Comparison of ENCODE assay signal across 8 mouse cellular contexts in genomic region chr11:58948542-58949479, GRCm38 (mm10). TPM values are rescaled to one million over a fixed set of nuclear protein-coding genes. Genes with fewer than 3 reads are reported as not detected.
A peak's percentile ranks its signal among the peaks of the same experiment; 100 is the strongest.
DNase-seq lines count a peak whose midpoint lies in the region; ATAC-seq and TF ChIP-seq lines count a peak whose summit lies in the region.

TSS of gene Hist3h2ba (plus strand) at chr11:58948920.

- H3K27ac ChIP-seq in gastrocnemius, adult 2 months: peak within 1 kb of the TSS; percentile 53; the same call in 1 of the 2 replicates
- H3K27ac ChIP-seq in limb, embryonic 12.5 days: peak within 1 kb of the TSS; percentile 93
- peak within 1 kb of the TSS; percentile 99 for H3K27ac ChIP-seq in midbrain, embryonic 14.5 days (replicated peaks; ENCODE audit: low read depth, low read length)

- H3K4me1 ChIP-seq in limb, embryonic 12.5 days (replicated peaks): peaks cover 26% of the 10 kb centered on the region
- peaks cover 26% of the 10 kb centered on the region for H3K4me1 ChIP-seq in midbrain, embryonic 14.5 days (ENCODE audit: control insufficient read depth, insufficient read depth, low read length)

- H3K9me3 ChIP-seq in limb, embryonic 12.5 days: no peaks in the 10 kb centered on the region
- H3K9me3 ChIP-seq in midbrain, embryonic 14.5 days (ENCODE audit: control insufficient read depth, low read length): no peaks in the 10 kb centered on the region

- DNase-seq in gastrocnemius, adult 2 months: peak; percentile 59
- no peak for DNase-seq in gastrocnemius, postnatal 4 days (ENCODE audit: low spot score in 2 of 2)
- peak; percentile 85 for DNase-seq in embryo, embryonic 10 days (ENCODE audit: low spot score)
- peak; percentile 82 for DNase-seq in heart, adult 8-10 months (ENCODE audit: low spot score)
- peak; percentile 83 for DNase-seq in kidney, adult 9 months
- peak; percentile 94 for DNase-seq in midbrain, embryonic 14.5 days
- DNase-seq in spleen, postnatal 10 days (ENCODE audit: low spot score in 2 of 2): peak; percentile 77 to 84

- under 1% methylated on average over 48 of the region's 48 CpGs for WGBS in limb, embryonic 12.5 days
- WGBS in midbrain, embryonic 14.5 days: under 1% methylated on average over 48 of the region's 48 CpGs

- intact Hi-C loops in gastrocnemius, adult 2 months (cut with DNase I): no loop called here

- peak within 1 kb of the TSS; percentile 69 for H3K4me3 ChIP-seq in gastrocnemius, adult 2 months
- peak within 1 kb of the TSS; percentile 49 for H3K4me3 ChIP-seq in limb, embryonic 12.5 days (replicated peaks)
- peak within 1 kb of the TSS; percentile 61 for H3K4me3 ChIP-seq in midbrain, embryonic 14.5 days (replicated peaks; ENCODE audit: low read depth, low read length)

- H3K9ac ChIP-seq in limb, embryonic 12.5 days (replicated peaks): peak within 1 kb of the TSS; percentile 60
- peak within 1 kb of the TSS; percentile 98 for H3K9ac ChIP-seq in midbrain, embryonic 14.5 days (replicated peaks; ENCODE audit: low read length)

- peak within 1 kb of the TSS; percentile 62 for H3K4me2 ChIP-seq in limb, embryonic 12.5 days
- H3K4me2 ChIP-seq in midbrain, embryonic 14.5 days (ENCODE audit: low read length): peak within 1 kb of the TSS; percentile 75

- TF ChIP-seq CTCF in gastrocnemius, adult 2 months (IDR thresholded peaks at IDR 0.05): no peak

- H3K36me3 ChIP-seq in limb, embryonic 12.5 days: no peaks in the 10 kb centered on the region
- H3K36me3 ChIP-seq in midbrain, embryonic 14.5 days (ENCODE audit: control insufficient read depth, insufficient read depth, low read length): no peaks in the 10 kb centered on the region

- peak; percentile 90 for ATAC-seq in limb, embryonic 12.5 days (ENCODE audit: insufficient number of reproducible peaks, insufficient read depth, low FRiP score, low TSS enrichment, low read depth)
- ATAC-seq in midbrain, embryonic 14.5 days (ENCODE audit: low FRiP score, low TSS enrichment): peak; percentile 91

- peaks cover 69% of the 10 kb centered on the region for H3K27me3 ChIP-seq in limb, embryonic 12.5 days
- H3K27me3 ChIP-seq in midbrain, embryonic 14.5 days (ENCODE audit: control insufficient read depth, insufficient read depth, low read length): no peaks in the 10 kb centered on the region

RNA-seq across cellular contexts. Expression of gene Hist3h2ba, which starts in this region (rescaled TPM):
- total RNA-seq in gastrocnemius, adult 2 months (2021): not detected
- 10 to 100 TPM in 1 of 2 experiments, 1 to 10 TPM in 1; 9.8 to 17.0 TPM for total RNA-seq in gastrocnemius, postnatal 4 days (2021)
- 1 to 10 TPM in 3 of 4 experiments, not detected in 1; 1.3 to 1.4 (median 1.3) TPM for total RNA-seq in heart, adult 8-10 months (2022)
- polyA plus RNA-seq in limb, embryonic 12.5 days (2016; fragmentation: Nextera tagmentation; extraction: Ambion mirVana): 22.6 and 28.5 TPM in 2 replicates
- polyA plus RNA-seq in midbrain, embryonic 14.5 days (2014; fragmentation: Nextera tagmentation; extraction: Ambion mirVana): 239 and 784 TPM in 2 replicates

Comparison
In these comparisons a context has a peak if more than half of its experiments do, and no peak if none do; other contexts are left out.
1. RNA of gene Hist3h2ba (total RNA-seq): 9.8 to 17.0 TPM in gastrocnemius, postnatal 4 days; 1.3 to 1.4 TPM in heart, adult 8-10 months and not detected in gastrocnemius, adult 2 months; every median in the first group is over 4 times any median in the second.
2. Peak in DNase-seq, H3K4me3 ChIP-seq and H3K27ac ChIP-seq in gastrocnemius, adult 2 months; RNA of the gene not detected or under 1 TPM.
3. DNase-seq: peak in embryo, embryonic 10 days (single experiment), heart, adult 8-10 months (single experiment), kidney, adult 9 months (single experiment), midbrain, embryonic 14.5 days (single experiment) and spleen, postnatal 10 days (2 of 2); none in gastrocnemius, postnatal 4 days (0 of 2).
4. Peak in every context shown above with its lines, with median percentiles within 50 percentile points of each other: H3K27ac ChIP-seq and H3K4me3 ChIP-seq.